Mouse (Mus musculus) forebrain, embryonic 13.5 days (tissue): Measurements from ENCODE around the gene Atp8a1. TPM values are rescaled to one million over a fixed set of nuclear protein-coding genes. Genes with fewer than 3 reads are reported as not detected.

Experiments used
- microRNA-seq: library from miRNA; unstranded; fragments of <30 nt; microRNA quantifications from one replicate; pipeline ENCODE4, GENCODE M21; 2016
- polyA plus RNA-seq: library from polyadenylated mRNA; unstranded; fragments of >200 nt; fragmentation: Nextera tagmentation; extraction: Ambion mirVana; gene quantifications from 2 replicates; pipeline ENCODE4 v1.2.1, GENCODE M21; 2015

The Atp8a1 gene
- polyA plus RNA-seq, 1 experiment from 2014 or later: 18.0 TPM

Small RNA genes within 50 kb of the gene (microRNA-seq; reads per million reads assigned to microRNA genes)
- gene Gm23617: not detected

Other genes with a start within 250 kb of the Atp8a1 start
- gene Shisa3, start 239.6 kb downstream of the Atp8a1 start, polyA plus RNA-seq: 0.39 and 0.67 TPM in 2 replicates
- gene Gm5108, start 94.2 kb upstream of the Atp8a1 start, polyA plus RNA-seq: not detected in 2 replicates
- not detected in 2 replicates for gene Gm21905, start 99.0 kb upstream of the Atp8a1 start, polyA plus RNA-seq
- not detected in 2 replicates for gene Grxcr1, start 184.4 kb upstream of the Atp8a1 start, polyA plus RNA-seq